Mouse (Mus musculus): ENCODE measurements around the gene Fgd2.
"Not testable (repeated sequence)": the region's sequence is repeated elsewhere in the genome, so short reads cannot be mapped to it uniquely, and the experiment has no call there.

Gene Fgd2

GRCm38 (mm10) chr17:29361982-29362691 lies 1.4 kb downstream of the Fgd2 start:
- DNase-seq (ENCODE audit: low read depth, low spot score): no peak

- no peak for DNase-seq (ENCODE audit: low read depth, low spot score)
Measured at GRCm38 (mm10) chr17:29363109-29363508, 2.4 kb downstream of the Fgd2 start.

GRCm38 (mm10) chr17:29365105-29365621 lies 4.4 kb downstream of the Fgd2 start:
- no peak for DNase-seq (ENCODE audit: low read depth, low spot score)

- DNase-seq (ENCODE audit: low read depth, low spot score): no peak
Measured at GRCm38 (mm10) chr17:29368726-29369125, 8.0 kb downstream of the Fgd2 start.

GRCm38 (mm10) chr17:29370984-29371723 lies 10.4 kb downstream of the Fgd2 start:
- DNase-seq (ENCODE audit: low read depth, low spot score): peak; percentile 89

GRCm38 (mm10) chr17:29375871-29376270 lies 15.2 kb downstream of the Fgd2 start:
- DNase-seq (ENCODE audit: low read depth, low spot score): no peak

- DNase-seq (ENCODE audit: low read depth, low spot score): no peak
Measured at GRCm38 (mm10) chr17:29378056-29378455, 17.3 kb downstream of the Fgd2 start.

GRCm38 (mm10) chr17:29380241-29380640 lies 19.5 kb downstream of the Fgd2 start:
- DNase-seq (ENCODE audit: low read depth, low spot score): no peak

GRCm38 (mm10) chr17:29381472-29381871 lies 20.8 kb downstream of the Fgd2 start:
- DNase-seq (ENCODE audit: low read depth, low spot score): peak; percentile 83

- DNase-seq (ENCODE audit: low read depth, low spot score): no peak
Measured at GRCm38 (mm10) chr17:29382417-29382816, 21.7 kb downstream of the Fgd2 start.

GRCm38 (mm10) chr17:29383923-29384322 lies 23.2 kb downstream of the Fgd2 start:
- DNase-seq (ENCODE audit: low read depth, low spot score): no peak

- peak; percentile 85 for DNase-seq (ENCODE audit: low read depth, low spot score)
Measured at GRCm38 (mm10) chr17:29384850-29385438, 24.2 kb downstream of the Fgd2 start.

- DNase-seq (ENCODE audit: low read depth, low spot score): no peak
Measured at GRCm38 (mm10) chr17:29385746-29386145, 25.0 kb downstream of the Fgd2 start.

GRCm38 (mm10) chr17:29388978-29389377 lies 28.3 kb downstream of the Fgd2 start:
- DNase-seq (ENCODE audit: low read depth, low spot score): peak; percentile 95

GRCm38 (mm10) chr17:29391280-29391679 lies 30.6 kb downstream of the Fgd2 start:
- peak; percentile 76 for DNase-seq (ENCODE audit: low read depth, low spot score)

GRCm38 (mm10) chr17:29393335-29394089 lies 32.8 kb downstream of the Fgd2 start:
- no peak for DNase-seq (ENCODE audit: low read depth, low spot score)

GRCm38 (mm10) chr17:29394106-29394760 lies 33.5 kb downstream of the Fgd2 start:
- DNase-seq (ENCODE audit: low read depth, low spot score): no peak

- not testable (repeated sequence) for DNase-seq (ENCODE audit: low read depth, low spot score)
Measured at GRCm38 (mm10) chr17:29394761-29395160, 34.0 kb downstream of the Fgd2 start.

GRCm38 (mm10) chr17:29395381-29395780 lies 34.7 kb downstream of the Fgd2 start:
- peak; percentile 69 for DNase-seq (ENCODE audit: low read depth, low spot score)

GRCm38 (mm10) chr17:29396056-29396799 lies 35.5 kb downstream of the Fgd2 start:
- no peak for DNase-seq (ENCODE audit: low read depth, low spot score)

All from skeletal muscle tissue, adult 2 months (tissue).